Mouse (Mus musculus) CH12.LX (cell line): Measurements from ENCODE around the gene Gm12216. TPM values are rescaled to one million over a fixed set of nuclear protein-coding genes. Genes with fewer than 3 reads are reported as not detected.

ENCODE experiments used
- DNase-seq: peaks from one replicate; pipeline ENCODE4 v3.0.0-alpha.2; 2013; ENCODE audit errors: extremely low read depth
- H3K27ac ChIP-seq: 2 replicates; pipeline ENCODE4 v1.5.1; 2012; ENCODE audit warnings: low read depth, mild to moderate bottlenecking, control low read depth, moderate library complexity; ENCODE audit not compliant: insufficient read depth
- H3K27me3 ChIP-seq: replicated peaks from 2 replicates; pipeline ENCODE3; 2012; ENCODE audit warnings: inconsistent platforms
- H3K36me3 ChIP-seq, 2 experiments: replicated peaks in 1 of 2; 2 replicates each; pipeline versions ENCODE3 to v1.6.1; 2012; ENCODE audit warnings: inconsistent platforms in 1 of 2, low read length in 1 of 2, mild to moderate bottlenecking in 1 of 2, mixed read lengths in 1 of 2, moderate library complexity in 1 of 2; ENCODE audit not compliant: control insufficient read depth in 1 of 2, insufficient read depth in 1 of 2
- H3K4me1 ChIP-seq, 2 experiments: 2 replicates each; pipeline ENCODE4 v1.6.1; 2012; ENCODE audit warnings: inconsistent platforms in 1 of 2, moderate library complexity in 1 of 2; ENCODE audit not compliant: insufficient read depth in 2 of 2, control insufficient read depth in 1 of 2
- H3K4me2 ChIP-seq: 2 replicates; pipeline ENCODE4 v1.6.1; 2012; ENCODE audit warnings: low read depth, mild to moderate bottlenecking, control low read depth; ENCODE audit not compliant: poor library complexity, insufficient read depth, severe bottlenecking
- H3K4me3 ChIP-seq, 3 experiments: fragments of 150-350 bp in 1 of 3; sonication (generic) in 1 of 3; replicated peaks in 1 of 3; 2 replicates each; pipeline versions ENCODE3 to v1.5.1; 2011 to 2012; ENCODE audit warnings: low read depth in 2 of 3, low read length in 2 of 3, mild to moderate bottlenecking in 2 of 3, moderate library complexity in 2 of 3, control low read depth in 1 of 3, improper control_type of control experiment in 1 of 3, inconsistent platforms in 1 of 3, mixed read lengths in 1 of 3; ENCODE audit not compliant: poor library complexity in 1 of 3
- H3K79me2 ChIP-seq: replicated peaks from 2 replicates; pipeline ENCODE4 v1.6.1; 2012; ENCODE audit warnings: mild to moderate bottlenecking, moderate library complexity; ENCODE audit not compliant: control insufficient read depth, poor library complexity, insufficient read depth, severe bottlenecking; ENCODE audit errors: extremely low read depth
- H3K9ac ChIP-seq: 2 replicates; pipeline ENCODE4 v1.6.1; 2012; ENCODE audit warnings: low read depth, mild to moderate bottlenecking, control low read depth, moderate library complexity; ENCODE audit not compliant: insufficient read depth
- H3K9me3 ChIP-seq: replicated peaks from 2 replicates; pipeline ENCODE3; 2012; ENCODE audit warnings: low read length, inconsistent platforms, mixed read lengths
- BHLHE40 ChIP-seq: IDR thresholded peaks from 2 replicates; pipeline ENCODE4 v1.6.1; 2011; ENCODE audit warnings: mild to moderate bottlenecking, low read depth, low read length, improper control_type of control experiment
- CHD1 ChIP-seq: IDR thresholded peaks from 2 replicates; pipeline ENCODE4 v1.6.1; 2012; ENCODE audit warnings: low read depth, low read length, improper control_type of control experiment, inconsistent platforms
- CHD2 ChIP-seq: IDR thresholded peaks from 2 replicates; pipeline ENCODE4 v1.6.1; 2011; ENCODE audit warnings: low read length, improper control_type of control experiment
- CTCF ChIP-seq, 2 experiments: IDR thresholded peaks in 1 of 2; conservative IDR thresholded peaks in 1 of 2; 2 replicates each; pipeline ENCODE4 v1.5.1; 2011 to 2012; ENCODE audit warnings: low read depth in 2 of 2, low read length in 2 of 2, improper control_type of control experiment in 1 of 2, inconsistent platforms in 1 of 2, mild to moderate bottlenecking in 1 of 2, moderate library complexity in 1 of 2
- E2F4 ChIP-seq: IDR thresholded peaks from 2 replicates; pipeline ENCODE4 v1.6.1; 2011; ENCODE audit warnings: low read depth, low read length, improper control_type of control experiment; ENCODE audit not compliant: insufficient replicate concordance
- ELF1 ChIP-seq: IDR thresholded peaks from 2 replicates; pipeline ENCODE4 v1.6.1; 2014; ENCODE audit warnings: low read depth, mild to moderate bottlenecking, inconsistent platforms, low read length, improper control_type of control experiment
- EP300 ChIP-seq: IDR thresholded peaks from 2 replicates; pipeline ENCODE4 v1.6.1; 2011; ENCODE audit warnings: low read length, improper control_type of control experiment
- ETS1 ChIP-seq: conservative IDR thresholded peaks from 2 replicates; pipeline ENCODE4 v1.6.1; 2012; ENCODE audit warnings: low read depth, mild to moderate bottlenecking, inconsistent platforms, low read length, improper control_type of control experiment, moderate library complexity
- GABPA ChIP-seq: IDR thresholded peaks from 2 replicates; pipeline ENCODE4 v1.6.1; 2012; ENCODE audit warnings: low read depth, low read length, improper control_type of control experiment, inconsistent platforms; ENCODE audit not compliant: insufficient replicate concordance
- HCFC1 ChIP-seq: IDR thresholded peaks from 2 replicates; pipeline ENCODE4 v1.6.1; 2012; ENCODE audit warnings: low read depth, mild to moderate bottlenecking, inconsistent platforms, low read length, improper control_type of control experiment
- IRF4 ChIP-seq: IDR thresholded peaks from 2 replicates; pipeline ENCODE4 v1.6.1; 2014; ENCODE audit warnings: low read depth, mild to moderate bottlenecking, inconsistent platforms, low read length, improper control_type of control experiment
- JUN ChIP-seq: IDR thresholded peaks from 2 replicates; pipeline ENCODE4 v1.6.1; 2011; ENCODE audit warnings: low read depth, mild to moderate bottlenecking, low read length, improper control_type of control experiment, moderate library complexity; ENCODE audit not compliant: insufficient read depth
- JUND ChIP-seq: conservative IDR thresholded peaks from 2 replicates; pipeline ENCODE4 v1.6.1; 2011; ENCODE audit warnings: low read depth, low read length, improper control_type of control experiment
- KAT2A ChIP-seq: IDR thresholded peaks from 2 replicates; pipeline ENCODE4 v1.6.1; 2012; ENCODE audit warnings: low read length, improper control_type of control experiment, inconsistent platforms; ENCODE audit not compliant: insufficient replicate concordance
- MAFK ChIP-seq: IDR thresholded peaks from 2 replicates; pipeline ENCODE4 v1.6.1; 2011; ENCODE audit warnings: low read length, improper control_type of control experiment; ENCODE audit not compliant: insufficient replicate concordance
- MAX ChIP-seq: IDR thresholded peaks from 2 replicates; pipeline ENCODE4 v1.6.1; 2011; ENCODE audit warnings: low read length, improper control_type of control experiment
- MAZ ChIP-seq: IDR thresholded peaks from 2 replicates; pipeline ENCODE4 v1.6.1; 2012; ENCODE audit warnings: low read depth, mild to moderate bottlenecking, inconsistent platforms, low read length, improper control_type of control experiment, moderate library complexity
- MEF2A ChIP-seq: IDR thresholded peaks from 2 replicates; pipeline ENCODE4 v1.6.1; 2014; ENCODE audit warnings: low read depth, mild to moderate bottlenecking, inconsistent platforms, low read length, improper control_type of control experiment, borderline replicate concordance
- MXI1 ChIP-seq: IDR thresholded peaks from 2 replicates; pipeline ENCODE4 v1.6.1; 2011; ENCODE audit warnings: mild to moderate bottlenecking, low read depth, low read length, improper control_type of control experiment
- MYC ChIP-seq: IDR thresholded peaks from 2 replicates; pipeline ENCODE4 v1.6.1; 2011; ENCODE audit warnings: low read depth, mild to moderate bottlenecking, improper control_type of control experiment, low read length
- NELFE ChIP-seq: IDR thresholded peaks from 2 replicates; pipeline ENCODE4 v1.6.1; 2011; ENCODE audit warnings: low read depth, low read length, improper control_type of control experiment
- NRF1 ChIP-seq: IDR thresholded peaks from 2 replicates; pipeline ENCODE4 v1.6.1; 2014; ENCODE audit warnings: low read depth, mild to moderate bottlenecking, inconsistent platforms, low read length, improper control_type of control experiment, moderate library complexity
- PAX5 ChIP-seq: IDR thresholded peaks from 2 replicates; pipeline ENCODE4 v1.6.1; 2012; ENCODE audit warnings: low read length, inconsistent platforms, mixed read lengths
- POLR2A ChIP-seq: IDR thresholded peaks from 2 replicates; pipeline ENCODE4 v1.6.1; 2011; ENCODE audit warnings: low read depth, mild to moderate bottlenecking, improper control_type of control experiment, low read length
- POLR2AphosphoS2 ChIP-seq: IDR thresholded peaks from 2 replicates; pipeline ENCODE4 v1.6.1; 2011; ENCODE audit warnings: low read depth, low read length, improper control_type of control experiment
- RAD21 ChIP-seq: IDR thresholded peaks from 2 replicates; pipeline ENCODE4 v1.6.1; 2011; ENCODE audit warnings: low read depth, mild to moderate bottlenecking, low read length, improper control_type of control experiment, moderate library complexity
- RCOR1 ChIP-seq: conservative IDR thresholded peaks from 2 replicates; pipeline ENCODE4 v1.6.1; 2012; ENCODE audit warnings: low read depth, mild to moderate bottlenecking, inconsistent platforms, low read length, improper control_type of control experiment
- SMC3 ChIP-seq: IDR thresholded peaks from 2 replicates; pipeline ENCODE4 v1.6.1; 2011; ENCODE audit warnings: low read depth, low read length, improper control_type of control experiment
- TBP ChIP-seq: conservative IDR thresholded peaks from 2 replicates; pipeline ENCODE4 v1.6.1; 2011; ENCODE audit warnings: low read depth, low read length, improper control_type of control experiment
- TCF12 ChIP-seq: IDR thresholded peaks from 2 replicates; pipeline ENCODE4 v1.6.1; 2014; ENCODE audit warnings: low read depth, mild to moderate bottlenecking, inconsistent platforms, low read length, improper control_type of control experiment
- UBTF ChIP-seq: IDR thresholded peaks from 2 replicates; pipeline ENCODE4 v1.6.1; 2012; ENCODE audit warnings: low read depth, mild to moderate bottlenecking, inconsistent platforms, low read length, improper control_type of control experiment, moderate library complexity
- USF1 ChIP-seq: IDR thresholded peaks from 2 replicates; pipeline ENCODE4 v1.6.1; 2014; ENCODE audit warnings: low read depth, mild to moderate bottlenecking, inconsistent platforms, low read length, improper control_type of control experiment
- USF2 ChIP-seq: conservative IDR thresholded peaks from 2 replicates; pipeline ENCODE4 v1.6.1; 2011; ENCODE audit warnings: low read depth, low read length, improper control_type of control experiment
- ZC3H11A ChIP-seq: IDR thresholded peaks from 2 replicates; pipeline ENCODE4 v1.6.1; 2012; ENCODE audit warnings: low read depth, mild to moderate bottlenecking, inconsistent platforms, low read length, improper control_type of control experiment
- ZKSCAN1 ChIP-seq: IDR thresholded peaks from 2 replicates; pipeline ENCODE4 v1.6.1; 2012; ENCODE audit warnings: low read depth, inconsistent platforms, low read length, improper control_type of control experiment, borderline replicate concordance
- ZNF384 ChIP-seq: IDR thresholded peaks from 2 replicates; pipeline ENCODE4 v1.6.1; 2012; ENCODE audit warnings: low read depth, low read length, improper control_type of control experiment, inconsistent platforms
- dilution Hi-C: fragments of 300-500 bp; cut with MboI; formaldehyde crosslinking; loops from 2 replicates; pipeline ENCODE4 v1.14.3; 2020; ENCODE audit warnings: low sequenced_read_pairs; ENCODE audit not compliant: extremely low pct_unique_long_range_greater_than_20kb, extremely low pct_ligation_motif_present
- in situ Hi-C: fragments of 300-500 bp; cut with MboI; formaldehyde crosslinking; loops from 3 replicates; pipeline ENCODE4 v1.14.3; 2019; ENCODE audit warnings: low sequenced_read_pairs, low pct_ligation_motif_present, low pct_unique_long_range_greater_than_20kb, mixed read lengths
- polyA plus RNA-seq: library from polyadenylated mRNA; unstranded; fragments of >175 nt; gene quantifications from 2 replicates; pipeline ENCODE4 v1.2.1, GENCODE M21; 2012; ENCODE audit warnings: low read depth; ENCODE audit not compliant: insufficient read length
- total RNA-seq, 2 experiments: library from RNA; depleted of rRNA; stranded (reverse); fragments of 300-350 nt in 1 of 2; fragments of >200 nt in 1 of 2; gene quantifications; 2 replicates each; pipeline ENCODE4 v1.2.3; 2012 to 2014

The Gm12216 gene
- total and polyA plus RNA-seq, 3 experiments, result 0.56 to 2.7 (median 0.77) TPM

DNA sequence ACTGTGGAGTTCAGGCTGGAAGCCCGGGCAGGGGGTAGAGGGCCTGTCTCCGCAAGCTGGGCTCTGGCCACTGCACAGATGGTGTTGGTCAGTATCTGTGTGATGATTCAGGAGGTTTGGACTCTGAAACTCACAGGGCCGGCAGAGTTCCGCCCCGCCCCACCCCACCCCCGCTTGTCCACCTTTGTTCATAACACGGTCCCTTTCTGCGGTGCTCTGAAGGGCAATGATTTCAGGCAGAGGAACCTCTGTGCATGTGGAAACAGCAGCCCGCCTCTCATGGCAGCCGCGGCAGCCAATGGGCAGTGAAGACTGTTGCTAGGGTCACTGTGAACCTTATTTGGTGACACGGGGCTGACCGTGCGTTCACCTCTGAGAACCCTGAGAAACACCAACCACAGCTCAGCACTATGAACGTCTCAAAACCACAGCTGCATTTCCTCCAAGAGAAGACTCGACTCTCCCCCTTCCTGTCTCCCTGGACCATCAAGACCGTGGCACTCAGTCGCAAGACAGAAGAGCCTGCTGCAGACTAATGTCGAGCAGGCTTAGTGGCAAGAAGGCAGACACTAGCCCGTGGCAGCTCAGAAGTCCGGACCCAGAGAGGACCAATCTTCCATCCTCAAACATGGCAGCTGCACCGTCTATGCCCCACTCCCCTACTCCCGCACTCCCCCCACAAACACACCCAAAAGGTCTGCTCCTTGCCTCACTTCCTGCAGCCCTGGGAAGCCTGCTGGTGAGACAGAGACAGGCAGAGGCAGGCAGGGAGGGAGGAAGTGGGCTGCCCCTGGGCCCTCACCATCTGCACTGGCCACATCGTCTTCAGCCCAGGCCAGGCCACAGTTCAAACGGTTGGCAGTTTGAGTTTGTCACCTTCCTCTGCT lies 64.1 kb downstream of the Gm12216 start (continued):
- TF ChIP-seq JUN, result no peak

DNA sequence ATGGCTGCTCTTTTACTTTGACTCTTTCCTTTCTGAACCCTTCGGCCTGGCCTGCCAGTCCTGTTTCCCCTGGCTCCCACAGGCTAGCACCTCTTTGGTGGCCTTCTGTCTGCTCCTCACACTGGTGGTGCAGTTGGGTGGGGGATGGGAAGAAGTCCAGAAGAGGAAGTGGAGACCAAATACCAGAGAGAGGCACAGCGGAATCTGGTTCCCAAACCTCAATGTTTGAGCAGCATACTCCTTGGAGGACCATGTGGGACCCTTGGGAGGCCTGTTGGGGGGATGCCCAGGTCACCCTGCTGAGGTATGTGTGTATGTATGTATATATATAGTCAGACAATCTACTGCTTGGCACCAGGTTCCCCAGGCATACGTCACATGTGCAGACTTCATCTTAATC lies 65.0 kb downstream of the Gm12216 start:
- Histone ChIP-seq H3K79me2 (no peaks in the 10 kb centered on the region), H3K9me3 (peaks cover 5% of the 10 kb centered on the region), H3K27me3 (no peaks in the 10 kb centered on the region), H3K9ac (peak overlapping the region; percentile 28; the same call in 1 of the 2 replicates), H3K4me2 (peak overlapping the region; percentile 62), H3K36me3 (no peaks in the 10 kb centered on the region), H3K4me3 (peak overlapping the region in 2 of 3 experiments; percentile 18 to 46), H3K4me1 (peaks cover 30 to 53% of the 10 kb centered on the region in 2 experiments), H3K27ac (peak overlapping the region; percentile 91)
- in situ Hi-C loops, result no loop called here
- DNase-seq, result peak; percentile 71
- dilution Hi-C loops, result no loop called here
- no peak for TF ChIP-seq TBP
- TF ChIP-seq MYC, result peak; percentile 48; the same call in 1 of the 2 replicates
- 0 out of 2 replicates have a peak, but pooled peaks have one; percentile 49 for TF ChIP-seq KAT2A
- TF ChIP-seq MAZ, result no peak
- TF ChIP-seq CHD2, result peak; percentile 94
- no peak for TF ChIP-seq JUN
- no peak for TF ChIP-seq POLR2AphosphoS2
- peak; percentile 83 for TF ChIP-seq IRF4
- no peak for TF ChIP-seq POLR2A
- peak; percentile 15; the same call in 1 of the 2 replicates for TF ChIP-seq ZNF384
- 0 out of 2 replicates have a peak, but pooled peaks have one; percentile 46 for TF ChIP-seq RCOR1
- TF ChIP-seq USF2, result no peak
- peak; percentile 54; the same call in 1 of the 2 replicates for TF ChIP-seq TCF12
- no peak for TF ChIP-seq UBTF
- peak; percentile 67; the same call in 1 of the 2 replicates for TF ChIP-seq MEF2A
- peak; percentile 55 for TF ChIP-seq BHLHE40
- TF ChIP-seq MAFK, result no peak
- no peak for TF ChIP-seq ZKSCAN1
- no peak for TF ChIP-seq ZC3H11A
- TF ChIP-seq CHD1, result no peak
- no peak for TF ChIP-seq E2F4
- TF ChIP-seq RAD21, result no peak
- no peak for TF ChIP-seq USF1
- no peak for TF ChIP-seq GABPA
- TF ChIP-seq PAX5, result no peak
- no peak for TF ChIP-seq NRF1
- 0 out of 2 replicates have a peak, but pooled peaks have one; percentile 28 for TF ChIP-seq MAX
- TF ChIP-seq JUND, result no peak
- no peak for TF ChIP-seq MXI1
- peak; percentile 55 for TF ChIP-seq ETS1
- peak; percentile 20 for TF ChIP-seq SMC3
- no peak for TF ChIP-seq CTCF (conservative IDR thresholded peaks at IDR 0.05 in 1 of 2, IDR thresholded peaks at IDR 0.05 in 1 of 2; ENCODE audit: low read depth in 2 of 2, low read length in 2 of 2)
- peak; percentile 35; the same call in 1 of the 2 replicates for TF ChIP-seq HCFC1
- peak; percentile 64 for TF ChIP-seq EP300
- peak; percentile 38; the same call in 1 of the 2 replicates for TF ChIP-seq NELFE
- peak; percentile 75 for TF ChIP-seq ELF1
